Mouse (Mus musculus) hindbrain, embryonic 15.5 days (tissue): ENCODE data around the gene Serinc5. TPM values are rescaled to one million over a fixed set of nuclear protein-coding genes. Genes with fewer than 3 reads are reported as not detected.
A peak's percentile ranks its signal among the peaks of the same experiment; 100 is the strongest.

ENCODE experiments used
- ATAC-seq: fragments of 200-750 bp; cut with Nextera tagmentation; 2 replicates; pipeline ENCODE4 v1.8.0; 2017; ENCODE audit warnings: low read depth, moderate number of reproducible peaks, moderate TSS enrichment; ENCODE audit not compliant: low FRiP score
- H3K27ac ChIP-seq: fragments of 300-500 bp; sonication (generic); replicated peaks from 2 replicates; pipeline ENCODE4 v1.5.1; 2015; ENCODE audit warnings: mild to moderate bottlenecking, inconsistent platforms
- H3K27me3 ChIP-seq: fragments of 300-500 bp; sonication (generic); 2 replicates; pipeline ENCODE4 v1.6.1; 2015; ENCODE audit warnings: control low read depth, inconsistent platforms
- H3K36me3 ChIP-seq: fragments of 300-500 bp; sonication (generic); 2 replicates; pipeline ENCODE4 v1.6.1; 2015; ENCODE audit warnings: control low read depth, inconsistent platforms
- H3K4me1 ChIP-seq: fragments of 300-500 bp; sonication (generic); replicated peaks from 2 replicates; pipeline ENCODE4 v1.6.1; 2015; ENCODE audit warnings: control low read depth, inconsistent platforms
- H3K4me2 ChIP-seq: fragments of 300-500 bp; sonication (generic); 2 replicates; pipeline ENCODE4 v1.6.1; 2015; ENCODE audit warnings: moderate library complexity, mild to moderate bottlenecking, inconsistent platforms
- H3K4me3 ChIP-seq: fragments of 300-500 bp; sonication (generic); 2 replicates; pipeline ENCODE4 v1.5.1; 2015; ENCODE audit warnings: mild to moderate bottlenecking, inconsistent platforms
- H3K9ac ChIP-seq: fragments of 300-500 bp; sonication (generic); 2 replicates; pipeline ENCODE4 v1.6.1; 2015; ENCODE audit warnings: inconsistent platforms
- H3K9me3 ChIP-seq: fragments of 300-500 bp; sonication (generic); 2 replicates; pipeline ENCODE4 v1.6.1; 2016; ENCODE audit warnings: control low read depth, inconsistent platforms
- WGBS: fragments of 180-500 bp; shearing (Covaris S2); methylation state at CpG from one replicate; pipeline ENCODE4 v1.1.7; 2015; 5-methylcytosine and 5-hydroxymethylcytosine counted together
- polyA plus RNA-seq: library from polyadenylated mRNA; unstranded; fragments of >200 nt; fragmentation: Nextera tagmentation; extraction: Ambion mirVana; gene quantifications from 2 replicates; pipeline ENCODE4 v1.2.1, GENCODE M21; 2015

Gene Serinc5
- polyA plus RNA-seq, 1 experiment from 2014 or later = 17.5 TPM

- Histone ChIP-seq H3K4me2 (no peak overlapping the region), H3K27me3 (no peaks in the 10 kb centered on the region), H3K4me1 (peaks cover 34% of the 10 kb centered on the region), H3K36me3 (no peaks in the 10 kb centered on the region), H3K4me3 (no peak overlapping the region), H3K27ac (peak overlapping the region; percentile 65), H3K9me3 (no peaks in the 10 kb centered on the region), H3K9ac (no peak overlapping the region)
- peak; percentile 36; the same call in 1 of the 2 replicates for ATAC-seq
- 44% methylated on average over 11 of the region's 11 CpGs for WGBS
These were observed 122.8 kb downstream of the Serinc5 start for GRCm38 (mm10) chr13:92733741-92734140.

GRCm38 (mm10) chr13:92735693-92736092 is 124.8 kb downstream of the Serinc5 start:
- Histone ChIP-seq H3K27me3 (no peaks in the 10 kb centered on the region), H3K4me3 (no peak overlapping the region), H3K4me1 (peaks cover 37% of the 10 kb centered on the region), H3K27ac (no peak overlapping the region), H3K9me3 (no peaks in the 10 kb centered on the region), H3K4me2 (no peak overlapping the region), H3K36me3 (no peaks in the 10 kb centered on the region), H3K9ac (no peak overlapping the region)
- WGBS = 50% methylated on average over 1 of the region's 1 CpGs
- ATAC-seq = no peak

DNA sequence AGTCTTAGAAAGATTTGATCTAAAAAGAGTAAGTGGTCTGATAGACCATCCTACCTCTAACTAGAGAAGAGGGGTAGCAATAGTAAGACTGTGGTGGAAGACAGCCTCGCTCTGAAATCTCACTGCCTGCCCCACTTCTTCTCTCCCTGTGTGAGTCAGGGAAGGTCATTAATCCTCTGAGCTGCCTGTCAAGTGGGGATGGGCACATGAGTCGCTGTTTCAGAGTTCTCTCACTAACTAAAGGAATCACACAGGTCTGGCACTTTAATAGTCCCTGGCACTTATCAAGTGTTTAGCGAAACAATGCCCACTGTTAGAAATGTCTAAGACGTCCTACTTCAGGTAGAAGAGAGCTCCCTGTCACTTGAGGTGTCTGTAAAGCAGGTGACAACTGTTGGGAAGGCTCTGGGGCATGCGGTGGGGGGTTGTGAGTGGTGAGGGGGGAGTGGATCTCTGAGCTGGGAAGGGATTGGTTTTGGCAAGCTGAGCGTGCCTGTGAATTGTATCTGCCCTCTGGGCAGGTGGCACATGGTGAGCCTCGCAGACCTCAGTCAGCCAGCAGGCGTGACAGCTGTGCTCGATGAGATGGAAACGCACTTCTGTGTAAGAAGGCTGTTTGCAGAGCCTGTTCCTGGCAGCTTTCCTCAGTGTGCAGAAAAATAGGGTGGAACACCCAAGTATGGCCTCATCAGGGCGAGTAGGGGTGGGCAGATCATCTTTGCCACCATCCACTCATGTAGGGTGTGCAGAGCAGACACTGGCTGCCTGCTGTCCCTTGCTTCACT is 125.8 kb downstream of the Serinc5 start:
- Histone ChIP-seq H3K9ac (no peak overlapping the region), H3K4me2 (no peak overlapping the region), H3K4me3 (no peak overlapping the region), H3K36me3 (no peaks in the 10 kb centered on the region), H3K27me3 (no peaks in the 10 kb centered on the region), H3K4me1 (peaks cover 37% of the 10 kb centered on the region), H3K9me3 (no peaks in the 10 kb centered on the region), H3K27ac (peak overlapping the region; percentile 42; the same call in 1 of the 2 replicates)
- ATAC-seq = peak; percentile 71
- 31% methylated on average over 11 of the region's 11 CpGs for WGBS

GRCm38 (mm10) chr13:92738821-92739220 is 127.9 kb downstream of the Serinc5 start:
- no peaks in the 10 kb centered on the region for H3K27me3 ChIP-seq
- peaks cover 23% of the 10 kb centered on the region for H3K4me1 ChIP-seq
- 91% methylated on average over 3 of the region's 3 CpGs for WGBS
- ATAC-seq = no peak
- H3K4me3 ChIP-seq = no peak overlapping the region
- no peak overlapping the region for H3K9ac ChIP-seq
- no peaks in the 10 kb centered on the region for H3K36me3 ChIP-seq
- no peak overlapping the region for H3K27ac ChIP-seq
- H3K9me3 ChIP-seq = no peaks in the 10 kb centered on the region
- no peak overlapping the region for H3K4me2 ChIP-seq

DNA sequence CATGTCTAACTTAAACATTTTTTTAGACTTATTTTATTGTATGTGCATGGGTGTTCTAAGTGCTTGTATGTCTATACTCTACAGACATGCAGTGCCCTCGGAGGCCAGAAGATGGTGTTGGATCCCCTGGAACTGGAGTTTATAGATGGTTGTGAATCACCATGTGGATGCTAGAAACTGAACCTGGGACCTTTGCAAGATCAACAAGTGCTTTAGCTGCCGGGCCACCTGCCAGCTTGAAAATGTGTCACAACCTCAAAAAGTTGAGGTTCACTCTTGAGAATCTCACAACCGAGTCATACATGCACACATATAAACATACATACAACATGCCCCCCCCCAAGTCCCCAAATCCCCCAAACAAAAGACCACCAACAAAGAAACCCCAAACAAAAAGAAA is 129.0 kb downstream of the Serinc5 start:
- no peak overlapping the region for H3K4me2 ChIP-seq
- H3K4me3 ChIP-seq = no peak overlapping the region
- H3K4me1 ChIP-seq = peaks cover 13% of the 10 kb centered on the region
- no peak for ATAC-seq
- 93% methylated on average over 3 of the region's 3 CpGs for WGBS
- no peaks in the 10 kb centered on the region for H3K9me3 ChIP-seq
- H3K36me3 ChIP-seq = no peaks in the 10 kb centered on the region
- no peak overlapping the region for H3K9ac ChIP-seq
- no peak overlapping the region for H3K27ac ChIP-seq
- H3K27me3 ChIP-seq = no peaks in the 10 kb centered on the region

DNA sequence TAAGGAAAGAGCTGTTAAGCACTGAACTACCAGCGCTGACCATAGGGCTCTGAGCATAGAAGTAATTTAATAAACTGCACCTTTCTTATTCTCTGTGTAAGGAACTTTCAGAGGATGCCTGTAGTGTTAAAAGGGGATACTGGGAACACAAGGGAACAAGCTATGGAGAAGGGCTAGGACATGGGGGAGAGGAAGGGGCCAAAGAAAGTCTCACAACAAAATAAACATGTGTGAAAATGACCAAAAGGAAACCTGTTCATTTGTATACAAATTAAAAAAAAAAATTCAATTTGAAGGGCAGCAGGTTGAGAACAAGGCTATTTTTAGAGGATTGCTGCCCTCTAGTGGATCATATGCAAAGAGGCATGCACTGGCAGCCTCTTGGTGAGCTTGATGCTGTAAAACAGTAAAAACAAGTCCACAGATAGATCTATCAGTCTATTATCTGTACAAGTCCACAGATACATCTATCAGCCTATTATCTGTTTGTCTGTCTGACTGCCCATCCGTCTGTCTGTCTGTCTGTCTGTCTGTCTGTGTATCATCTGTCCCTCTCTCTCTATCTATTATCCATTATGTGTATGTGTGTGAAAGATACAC is 129.9 kb downstream of the Serinc5 start:
- peaks cover 12% of the 10 kb centered on the region for H3K4me1 ChIP-seq
- no peaks in the 10 kb centered on the region for H3K9me3 ChIP-seq
- ATAC-seq = peak; percentile 67; the same call in 1 of the 2 replicates
- no peak overlapping the region for H3K4me3 ChIP-seq
- no peak overlapping the region for H3K9ac ChIP-seq
- H3K27me3 ChIP-seq = no peaks in the 10 kb centered on the region
- WGBS = 11% methylated on average over 2 of the region's 2 CpGs
- no peak overlapping the region for H3K4me2 ChIP-seq
- no peak overlapping the region for H3K27ac ChIP-seq
- no peaks in the 10 kb centered on the region for H3K36me3 ChIP-seq

GRCm38 (mm10) chr13:92742886-92743285 is 132.0 kb downstream of the Serinc5 start:
- Histone ChIP-seq H3K27ac (no peak overlapping the region), H3K27me3 (no peaks in the 10 kb centered on the region), H3K4me2 (no peak overlapping the region), H3K9me3 (no peaks in the 10 kb centered on the region), H3K36me3 (no peaks in the 10 kb centered on the region), H3K4me1 (0 out of 2 replicates have a peak, but pooled peaks cover 3% of the 10 kb centered on the region), H3K9ac (no peak overlapping the region), H3K4me3 (no peak overlapping the region)
- no peak for ATAC-seq
- 97% methylated on average over 4 of the region's 4 CpGs for WGBS

- no peaks in the 10 kb centered on the region for H3K27me3 ChIP-seq
- H3K4me2 ChIP-seq = no peak overlapping the region
- no peak overlapping the region for H3K9ac ChIP-seq
- 85% methylated on average over 5 of the region's 5 CpGs for WGBS
- H3K4me1 ChIP-seq = 0 out of 2 replicates have a peak, but pooled peaks cover 3% of the 10 kb centered on the region
- H3K36me3 ChIP-seq = no peaks in the 10 kb centered on the region
- no peak overlapping the region for H3K4me3 ChIP-seq
- no peaks in the 10 kb centered on the region for H3K9me3 ChIP-seq
- H3K27ac ChIP-seq = no peak overlapping the region
- no peak for ATAC-seq
These were observed 132.4 kb downstream of the Serinc5 start for GRCm38 (mm10) chr13:92743337-92743736.

DNA sequence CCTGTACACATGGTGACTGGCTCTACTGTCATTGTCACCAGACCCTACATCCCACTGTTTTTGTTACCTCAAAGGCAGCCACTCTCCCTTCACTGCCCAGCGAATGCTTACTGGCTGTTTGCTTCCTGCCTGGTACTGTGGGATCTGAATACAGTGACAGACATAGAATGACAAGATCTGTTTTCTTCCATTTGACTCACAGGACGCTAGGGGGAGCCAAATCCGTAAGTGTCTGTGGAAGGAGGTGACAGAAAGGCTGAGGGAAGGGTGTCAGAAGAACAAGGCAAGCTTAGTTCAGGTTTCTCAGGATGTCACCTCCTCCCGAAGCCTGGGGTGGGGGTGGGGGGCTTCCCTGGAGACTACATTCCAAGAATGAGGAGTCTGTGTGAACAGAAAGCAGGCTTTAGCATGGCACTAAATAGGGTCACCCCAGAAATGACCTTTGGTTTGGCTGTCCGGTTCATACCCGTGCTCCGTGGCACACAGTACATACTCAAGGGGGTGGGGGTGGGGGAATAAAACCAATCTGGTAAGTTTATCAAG is 140.2 kb downstream of the Serinc5 start:
- Histone ChIP-seq H3K4me2 (peak overlapping the region; percentile 26), H3K27me3 (no peaks in the 10 kb centered on the region), H3K4me3 (no peak overlapping the region), H3K27ac (0 out of 2 replicates have a peak overlapping the region, but pooled peaks have one; percentile 67), H3K4me1 (peaks cover 17% of the 10 kb centered on the region), H3K9ac (0 out of 2 replicates have a peak overlapping the region, but pooled peaks have one; percentile 27), H3K36me3 (no peaks in the 10 kb centered on the region), H3K9me3 (no peaks in the 10 kb centered on the region)
- ATAC-seq = peak; percentile 74
- WGBS = 23% methylated on average over 7 of the region's 7 CpGs

GRCm38 (mm10) chr13:92751726-92752565 is 141.1 kb downstream of the Serinc5 start:
- ATAC-seq = peak; percentile 81
- no peak overlapping the region for H3K9ac ChIP-seq
- no peaks in the 10 kb centered on the region for H3K36me3 ChIP-seq
- H3K4me2 ChIP-seq = no peak overlapping the region; the same call in 1 of the 2 replicates
- H3K27me3 ChIP-seq = no peaks in the 10 kb centered on the region
- H3K9me3 ChIP-seq = no peaks in the 10 kb centered on the region
- H3K27ac ChIP-seq = peak overlapping the region; percentile 67
- 60% methylated on average over 21 of the region's 21 CpGs for WGBS
- H3K4me3 ChIP-seq = no peak overlapping the region
- peaks cover 17% of the 10 kb centered on the region for H3K4me1 ChIP-seq

DNA sequence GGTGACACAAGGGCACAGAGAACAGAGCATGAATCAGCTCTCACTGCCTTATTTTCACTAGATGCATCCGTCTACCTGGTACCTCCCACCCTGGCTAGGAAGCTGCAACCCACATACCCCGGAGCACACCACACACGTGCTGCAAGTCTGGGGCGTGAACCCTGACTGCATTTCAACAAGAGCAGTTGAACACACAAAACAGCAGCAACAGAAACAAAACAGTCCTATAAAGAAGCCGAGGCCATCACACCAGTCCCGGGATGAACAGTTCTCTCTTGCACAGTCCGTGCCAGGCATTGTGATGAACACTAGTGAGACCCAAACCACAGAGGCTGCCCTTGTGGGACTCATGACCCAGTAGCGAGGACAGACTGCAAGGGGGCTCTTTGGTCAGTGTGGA is 142.8 kb downstream of the Serinc5 start:
- H3K9me3 ChIP-seq = no peaks in the 10 kb centered on the region
- no peak overlapping the region for H3K4me3 ChIP-seq
- H3K4me2 ChIP-seq = no peak overlapping the region
- 89% methylated on average over 8 of the region's 8 CpGs for WGBS
- no peak overlapping the region for H3K27ac ChIP-seq
- H3K36me3 ChIP-seq = no peaks in the 10 kb centered on the region
- H3K4me1 ChIP-seq = peaks cover 17% of the 10 kb centered on the region
- H3K27me3 ChIP-seq = no peaks in the 10 kb centered on the region
- H3K9ac ChIP-seq = no peak overlapping the region
- no peak for ATAC-seq
